Mouse (Mus musculus): ENCODE data around the gene Ncapd2. TPM values are rescaled to one million over a fixed set of nuclear protein-coding genes. Genes with fewer than 3 reads are reported as not detected.
A peak's percentile ranks its signal among the peaks of the same experiment; 100 is the strongest.

Gene Ncapd2
- polyA plus RNA-seq, 1 experiment from 2014 or later = 93.2 TPM

DNA sequence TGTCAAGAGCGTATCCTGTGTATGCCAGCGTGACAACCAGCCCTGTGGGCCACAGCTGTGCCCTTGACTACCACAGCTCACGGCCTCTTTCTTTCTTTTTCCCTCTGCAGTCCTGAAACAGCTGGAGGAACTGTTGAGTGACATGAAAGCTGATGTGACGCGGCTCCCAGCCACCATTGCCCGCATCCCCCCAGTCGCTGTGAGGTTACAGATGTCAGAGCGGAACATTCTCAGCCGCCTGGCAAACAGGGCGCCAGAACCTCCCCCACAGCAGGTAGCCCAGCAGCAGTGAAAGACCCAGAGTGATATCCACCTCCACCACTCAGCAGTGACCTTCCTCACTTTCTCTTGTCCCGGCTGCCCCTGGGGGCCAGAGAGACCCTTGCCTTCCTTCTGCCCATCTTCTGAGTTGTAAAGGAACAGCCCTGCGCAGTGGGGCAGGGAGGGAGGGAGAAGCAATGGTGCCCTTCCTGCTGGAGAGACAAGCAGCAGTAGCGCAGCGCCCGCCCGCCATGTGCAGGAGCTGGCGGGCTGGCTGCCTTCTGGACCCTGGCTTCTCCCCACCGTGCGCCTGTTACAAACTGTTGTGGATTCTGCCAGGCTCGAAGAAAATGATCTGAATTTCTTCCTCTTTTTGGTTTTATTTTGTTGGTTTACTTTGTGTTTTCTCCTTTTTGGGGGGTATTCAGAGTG lies 61.6 kb downstream of the Ncapd2 start:
- Histone ChIP-seq H3K36me3 (replicated peaks) (peaks cover 76% of the 10 kb centered on the region), H3K9me3 (replicated peaks) (no peaks in the 10 kb centered on the region), H3K27ac (replicated peaks) (no peak overlapping the region), H3K4me2 (no peak overlapping the region), H3K4me1 (replicated peaks) (peaks cover 24% of the 10 kb centered on the region), H3K9ac (no peak overlapping the region), H3K27me3 (no peaks in the 10 kb centered on the region), H3K4me3 (replicated peaks) (no peak overlapping the region)
- ATAC-seq (ENCODE audit: insufficient read depth) = no peak
- 85% methylated on average over 20 of the region's 20 CpGs for WGBS (ENCODE audit: insufficient replicate concordance)

DNA sequence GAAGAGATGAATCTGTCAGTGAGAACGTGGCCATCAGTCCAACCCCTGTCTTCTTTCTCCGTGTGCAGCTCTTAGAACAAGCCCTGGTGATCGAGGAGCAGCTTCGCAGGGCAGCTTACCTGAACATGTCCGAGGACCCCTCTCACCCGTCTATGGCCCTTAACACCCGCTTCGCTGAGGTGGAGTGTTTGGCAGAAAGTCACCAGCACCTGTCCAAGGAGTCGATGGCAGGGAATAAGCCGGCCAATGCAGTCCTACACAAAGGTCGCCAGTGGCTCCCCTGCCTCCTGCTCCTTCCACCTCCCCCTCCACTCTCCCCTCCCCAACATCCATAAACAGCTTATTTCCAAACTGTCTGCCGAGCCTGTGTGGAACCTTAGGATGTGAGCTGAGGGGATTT lies 62.8 kb downstream of the Ncapd2 start:
- Histone ChIP-seq H3K27ac (replicated peaks) (no peak overlapping the region), H3K9ac (no peak overlapping the region), H3K4me1 (replicated peaks) (peaks cover 24% of the 10 kb centered on the region), H3K4me2 (no peak overlapping the region), H3K9me3 (replicated peaks) (no peaks in the 10 kb centered on the region), H3K27me3 (no peaks in the 10 kb centered on the region), H3K4me3 (replicated peaks) (no peak overlapping the region), H3K36me3 (replicated peaks) (peaks cover 76% of the 10 kb centered on the region)
- WGBS (ENCODE audit: insufficient replicate concordance) = 87% methylated on average over 12 of the region's 12 CpGs
- no peak for ATAC-seq (ENCODE audit: insufficient read depth)

GRCm38 (mm10) chr6:125119387-125119786 lies 72.1 kb downstream of the Ncapd2 start:
- Histone ChIP-seq H3K4me2 (no peak overlapping the region), H3K4me1 (replicated peaks) (no peaks in the 10 kb centered on the region), H3K4me3 (replicated peaks) (no peak overlapping the region), H3K9ac (no peak overlapping the region), H3K36me3 (replicated peaks) (peaks cover 97% of the 10 kb centered on the region), H3K27ac (replicated peaks) (no peak overlapping the region), H3K9me3 (replicated peaks) (no peaks in the 10 kb centered on the region), H3K27me3 (no peaks in the 10 kb centered on the region)
- ATAC-seq (ENCODE audit: insufficient read depth) = no peak
- 87% methylated on average over 8 of the region's 8 CpGs for WGBS (ENCODE audit: insufficient replicate concordance)

Small RNA genes within 50 kb of the gene (microRNA-seq; reads per million reads assigned to microRNA genes)
- gene Mir3098 = 2.5 reads per million, percentile 2 among the genes with 10 or more reads in this experiment
- not detected for gene Mir8113

Other genes with a start within 250 kb of the Ncapd2 start
- gene Cops7a, start 226.2 kb downstream of the Ncapd2 start, polyA plus RNA-seq (2015; fragmentation: Nextera tagmentation; extraction: Ambion mirVana) = 52.4 and 55.1 TPM in 2 replicates
- gene Pianp, start 195.0 kb downstream of the Ncapd2 start, polyA plus RNA-seq (2015; fragmentation: Nextera tagmentation; extraction: Ambion mirVana) = 0.07 TPM in 2 replicates
- 4.1 and 4.7 TPM in 2 replicates for gene Zfp384, start 182.6 kb downstream of the Ncapd2 start, polyA plus RNA-seq (2015; fragmentation: Nextera tagmentation; extraction: Ambion mirVana)
- 27.6 and 30.9 TPM in 2 replicates for gene Ing4, start 151.9 kb downstream of the Ncapd2 start, polyA plus RNA-seq (2015; fragmentation: Nextera tagmentation; extraction: Ambion mirVana)
- 1.7 and 2.4 TPM in 2 replicates for gene Acrbp, start 142.0 kb downstream of the Ncapd2 start, polyA plus RNA-seq (2015; fragmentation: Nextera tagmentation; extraction: Ambion mirVana)
- 1.3 TPM in 2 replicates for gene Lpar5, start 123.8 kb downstream of the Ncapd2 start, polyA plus RNA-seq (2015; fragmentation: Nextera tagmentation; extraction: Ambion mirVana)
- gene Chd4, start 95.7 kb downstream of the Ncapd2 start, polyA plus RNA-seq (2015; fragmentation: Nextera tagmentation; extraction: Ambion mirVana) = 22.6 TPM in 2 replicates
- 32.1 and 33.5 TPM in 2 replicates for gene Nop2, start 59.8 kb downstream of the Ncapd2 start, polyA plus RNA-seq (2015; fragmentation: Nextera tagmentation; extraction: Ambion mirVana)
- 4.3 and 5.2 TPM in 2 replicates for gene Iffo1, start 46.5 kb downstream of the Ncapd2 start, polyA plus RNA-seq (2015; fragmentation: Nextera tagmentation; extraction: Ambion mirVana)
- gene Gapdh, start 25.2 kb downstream of the Ncapd2 start, polyA plus RNA-seq (2015; fragmentation: Nextera tagmentation; extraction: Ambion mirVana) = 1,016 and 1,025 TPM in 2 replicates
- 145 and 160 TPM in 2 replicates for gene Mrpl51, start 100 bp upstream of the Ncapd2 start, polyA plus RNA-seq (2015; fragmentation: Nextera tagmentation; extraction: Ambion mirVana)
- 1.8 and 1.9 TPM in 2 replicates for gene Vamp1, start 23.9 kb upstream of the Ncapd2 start, polyA plus RNA-seq (2015; fragmentation: Nextera tagmentation; extraction: Ambion mirVana)
- 8.4 and 9.0 TPM in 2 replicates for gene Tapbpl, start 40.2 kb upstream of the Ncapd2 start, polyA plus RNA-seq (2015; fragmentation: Nextera tagmentation; extraction: Ambion mirVana)
- 1.3 and 1.6 TPM in 2 replicates for gene Cd27, start 45.3 kb upstream of the Ncapd2 start, polyA plus RNA-seq (2015; fragmentation: Nextera tagmentation; extraction: Ambion mirVana)
- not detected in 2 replicates for gene Tuba3a, start 94.3 kb upstream of the Ncapd2 start, polyA plus RNA-seq (2015; fragmentation: Nextera tagmentation; extraction: Ambion mirVana)
- 20.6 and 25.1 TPM in 2 replicates for gene Ltbr, start 122.2 kb upstream of the Ncapd2 start, polyA plus RNA-seq (2015; fragmentation: Nextera tagmentation; extraction: Ambion mirVana)
- gene Scnn1a, start 129.0 kb upstream of the Ncapd2 start, polyA plus RNA-seq (2015; fragmentation: Nextera tagmentation; extraction: Ambion mirVana) = 0.64 and 0.79 TPM in 2 replicates
- 29.4 and 31.0 TPM in 2 replicates for gene Tnfrsf1a, start 157.7 kb upstream of the Ncapd2 start, polyA plus RNA-seq (2015; fragmentation: Nextera tagmentation; extraction: Ambion mirVana)
- gene Plekhg6, start 189.1 kb upstream of the Ncapd2 start, polyA plus RNA-seq (2015; fragmentation: Nextera tagmentation; extraction: Ambion mirVana) = 0.70 and 0.86 TPM in 2 replicates